18 mouse cellular contexts compared by ENCODE assay signal in genomic region chr3:122408798-122409311, GRCm38 (mm10).
DNase-seq lines count a peak whose midpoint lies in the region; ATAC-seq and TF ChIP-seq lines count a peak whose summit lies in the region.
"Had no signal": no experiment of that assay in that cellular context is flagged by ENCODE, and none has a peak within 500 bp of the region (broad histone marks: within the 10 kb centered on the region; RNA-seq: fewer than 3 reads in every experiment).

No protein-coding gene starts in this region.

- DNase-seq in heart, postnatal 0 days (ENCODE audit: low spot score): no peak
- DNase-seq in heart, adult 8-10 months (ENCODE audit: low spot score): no peak
- DNase-seq in urinary bladder, postnatal 14 days (ENCODE audit: low spot score): peak; percentile 17
- DNase-seq in urinary bladder, postnatal 25 days (ENCODE audit: low spot score): no peak
- DNase-seq in lung, postnatal 36 days: peak; percentile 81
- DNase-seq in gastrocnemius, adult 18-20 months (ENCODE audit: low spot score): no peak
- DNase-seq in adipocyte (ENCODE audit: low spot score): no peak
- DNase-seq in adrenal gland, adult 2 months: no peak
- DNase-seq: adrenal gland, postnatal 10 days; cerebellum, adult 8-10 months; retina, postnatal 1 day; thymus, postnatal 4 days had no signal

- no peaks in the 10 kb centered on the region for H3K4me1 ChIP-seq in heart, postnatal 0 days (ENCODE audit: control insufficient read depth, insufficient read depth)

- H3K9ac ChIP-seq in heart, postnatal 0 days (replicated peaks; ENCODE audit: low read depth, low read length): no peak overlapping the region
- H3K9ac ChIP-seq: embryonic facial prominence, embryonic 13.5 days; liver, embryonic 14.5 days; neural tube, embryonic 15.5 days had no signal

- 64% methylated on average over 15 of the region's 15 CpGs for WGBS in heart, postnatal 0 days

- peak; percentile 55 for ATAC-seq in heart, postnatal 0 days (ENCODE audit: insufficient read depth, low read depth)
- ATAC-seq: inflammation-experienced regulatory T-cells, adult 6 months had no signal

- peak overlapping the region; percentile 28; the same call in 1 of the 2 replicates for H3K4me2 ChIP-seq in heart, postnatal 0 days (ENCODE audit: low read depth, low read length)
- H3K4me2 ChIP-seq: embryonic facial prominence, embryonic 13.5 days; neural tube, embryonic 15.5 days had no signal

- no peak overlapping the region for H3K27ac ChIP-seq in heart, postnatal 0 days (ENCODE audit: low read depth)
- H3K27ac ChIP-seq: embryonic facial prominence, embryonic 13.5 days; left cerebral cortex, adult 2 months; liver, embryonic 14.5 days; midbrain, embryonic 10.5 days; neural tube, embryonic 15.5 days had no signal

- H3K36me3 ChIP-seq in heart, postnatal 0 days (replicated peaks; ENCODE audit: control insufficient read depth, insufficient read depth, low read length): no peaks in the 10 kb centered on the region
- H3K36me3 ChIP-seq: embryonic facial prominence, embryonic 13.5 days; midbrain, embryonic 10.5 days; neural tube, embryonic 15.5 days had no signal

- no peaks in the 10 kb centered on the region for H3K9me3 ChIP-seq in heart, postnatal 0 days (replicated peaks; ENCODE audit: control insufficient read depth, low read length)
- H3K9me3 ChIP-seq: embryonic facial prominence, embryonic 13.5 days; midbrain, embryonic 10.5 days; neural tube, embryonic 15.5 days had no signal

- TF ChIP-seq EP300 in heart, postnatal 0 days (IDR thresholded peaks at IDR 0.05; ENCODE audit: low read depth): 0 out of 2 replicates have a peak, but pooled peaks have one; percentile 20

- no peak for TF ChIP-seq CTCF in heart, postnatal 0 days (IDR thresholded peaks at IDR 0.05; ENCODE audit: low read depth)

- no peaks in the 10 kb centered on the region for H3K27me3 ChIP-seq in heart, postnatal 0 days (ENCODE audit: control insufficient read depth, insufficient read depth, low read length)
- H3K27me3 ChIP-seq: embryonic facial prominence, embryonic 13.5 days; neural tube, embryonic 15.5 days had no signal

- no peak overlapping the region for H3K4me3 ChIP-seq in heart, postnatal 0 days (ENCODE audit: low read depth, low read length)
- H3K4me3 ChIP-seq: embryonic facial prominence, embryonic 13.5 days; left cerebral cortex, adult 2 months; midbrain, embryonic 10.5 days; neural tube, embryonic 15.5 days had no signal

Comparison
In these comparisons a context has a peak if more than half of its experiments do, and no peak if none do; other contexts are left out.
1. DNase-seq: peak in urinary bladder, postnatal 14 days (single experiment) and lung, postnatal 36 days (single experiment); none in heart, postnatal 0 days (single experiment), heart, adult 8-10 months (single experiment), urinary bladder, postnatal 25 days (single experiment), gastrocnemius, adult 18-20 months (single experiment), adipocyte (single experiment) and adrenal gland, adult 2 months (single experiment).